Mouse (Mus musculus) small intestine, adult 2 months (tissue): ENCODE data around the gene N4bp2l1.

ENCODE experiments used
- CTCF ChIP-seq: fragments of 200-500 bp; IDR thresholded peaks from 2 replicates; pipeline ENCODE4 v1.5.1; 2012; ENCODE audit warnings: low read depth, mild to moderate bottlenecking, control low read depth, inconsistent platforms, low read length, moderate library complexity, mixed read lengths; ENCODE audit not compliant: insufficient replicate concordance, insufficient read length; ENCODE audit errors: extremely low read depth
- POLR2A ChIP-seq: fragments of 200-500 bp; IDR thresholded peaks from 2 replicates; pipeline ENCODE4 v1.6.1; 2012; ENCODE audit warnings: low read depth, mild to moderate bottlenecking, control low read depth, inconsistent platforms, low read length, moderate library complexity

DNA sequence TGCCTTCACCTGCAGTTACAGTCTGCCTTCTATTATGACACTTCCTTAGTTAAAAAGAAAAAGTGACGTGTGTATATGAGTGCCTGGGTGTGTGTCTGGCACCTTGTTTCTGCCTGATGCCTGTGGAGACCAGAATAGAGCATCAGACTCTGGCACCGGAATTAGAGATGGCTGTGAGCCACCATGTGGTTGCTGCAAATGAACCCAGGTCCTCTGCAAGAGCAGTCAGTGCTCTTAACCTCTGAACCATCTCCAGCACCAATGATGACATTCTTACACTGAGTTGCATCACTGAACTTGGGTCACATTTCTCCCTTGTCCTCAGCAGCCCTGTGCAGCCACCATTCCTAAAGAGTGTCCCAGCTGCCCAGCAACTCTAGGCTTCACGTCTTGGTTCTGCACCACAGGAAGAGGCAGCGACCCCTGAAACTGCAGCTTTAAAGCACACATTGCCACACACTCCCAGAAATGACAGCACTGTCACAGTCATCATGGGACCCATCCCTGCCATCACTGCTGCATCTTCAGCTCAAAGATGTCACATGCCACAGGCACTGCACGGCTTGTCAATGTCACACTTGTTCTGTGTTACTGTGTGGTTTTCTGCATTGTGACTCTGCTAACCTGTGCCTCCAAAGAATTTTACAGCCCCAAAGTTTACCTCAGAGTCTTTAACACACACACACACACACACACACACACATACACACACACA, 13.2 kb downstream of the N4bp2l1 start:
- TF ChIP-seq POLR2A, result no peak
- no peak for TF ChIP-seq CTCF
